Mouse (Mus musculus) thymus, postnatal 10 days (tissue): ENCODE data around the gene Spata2.

ENCODE experiments used
- DNase-seq, 2 experiments: peaks; one replicate each; pipeline ENCODE4 v3.0.0; 2021; ENCODE audit warnings: low spot score in 2 of 2

Gene Spata2

GRCm38 (mm10) chr2:167492713-167493636 lies at the start of gene Spata2:
TSS of gene Spata2 (minus strand) at chr2:167492887.
- peak; percentile 87 to 93 for DNase-seq

GRCm38 (mm10) chr2:167542361-167542760 lies 49.7 kb upstream of the Spata2 start:
- no peak for DNase-seq

GRCm38 (mm10) chr2:167541761-167542160 lies 49.1 kb upstream of the Spata2 start:
- DNase-seq = no peak

- no peak for DNase-seq
Measured at GRCm38 (mm10) chr2:167541324-167541723, 48.6 kb upstream of the Spata2 start.

GRCm38 (mm10) chr2:167540477-167541110 lies 47.9 kb upstream of the Spata2 start:
- DNase-seq = no peak

GRCm38 (mm10) chr2:167539536-167540476 lies 47.1 kb upstream of the Spata2 start:
- no peak for DNase-seq

- DNase-seq = no peak
Measured at GRCm38 (mm10) chr2:167538671-167539306, 46.1 kb upstream of the Spata2 start.

- peak; percentile 87 to 88 for DNase-seq
Measured at GRCm38 (mm10) chr2:167537476-167538297, 45.0 kb upstream of the Spata2 start, which contains the start of gene Snai1. TSS of gene Snai1 (plus strand) at chr2:167538195.

- DNase-seq = no peak
Measured at GRCm38 (mm10) chr2:167536320-167536945, 43.7 kb upstream of the Spata2 start.

- DNase-seq = no peak
Measured at GRCm38 (mm10) chr2:167533880-167534279, 41.2 kb upstream of the Spata2 start.

GRCm38 (mm10) chr2:167532131-167532530 lies 39.4 kb upstream of the Spata2 start:
- DNase-seq = peak in 1 of 2 experiments; percentile 78

- DNase-seq = no peak
Measured at GRCm38 (mm10) chr2:167530536-167530935, 37.8 kb upstream of the Spata2 start.

- no peak for DNase-seq
Measured at GRCm38 (mm10) chr2:167529935-167530513, 37.3 kb upstream of the Spata2 start.

GRCm38 (mm10) chr2:167528278-167528677 lies 35.6 kb upstream of the Spata2 start:
- DNase-seq = peak in 1 of 2 experiments; percentile 61

- DNase-seq = no peak
Measured at GRCm38 (mm10) chr2:167519606-167520252, 27.0 kb upstream of the Spata2 start.

GRCm38 (mm10) chr2:167515688-167516087 lies 23.0 kb upstream of the Spata2 start:
- no peak for DNase-seq

- no peak for DNase-seq
Measured at GRCm38 (mm10) chr2:167514641-167515040, 22.0 kb upstream of the Spata2 start.

GRCm38 (mm10) chr2:167512970-167513369 lies 20.3 kb upstream of the Spata2 start:
- no peak for DNase-seq

- DNase-seq = no peak
Measured at GRCm38 (mm10) chr2:167512365-167512764, 19.7 kb upstream of the Spata2 start.
